Mouse (Mus musculus): Measurements from ENCODE around the gene Ipo8. TPM values are rescaled to one million over a fixed set of nuclear protein-coding genes. Genes with fewer than 3 reads are reported as not detected.

Gene Ipo8
- 27.4 and 32.3 TPM in 2 replicates for polyA plus RNA-seq (2014; fragmentation: Nextera tagmentation; extraction: Ambion mirVana)

- H3K4me3 ChIP-seq (ENCODE audit: low read depth, low read length): peak within 1 kb of the TSS; percentile 89
- H3K9me3 ChIP-seq (ENCODE audit: control insufficient read depth, low read length): no peaks in the 10 kb centered on the region
- H3K4me1 ChIP-seq (ENCODE audit: control insufficient read depth, insufficient read depth, low read length): 0 out of 2 replicates have a peak, but pooled peaks cover 2% of the 10 kb centered on the region
- no peaks in the 10 kb centered on the region for H3K27me3 ChIP-seq (ENCODE audit: control insufficient read depth, insufficient read depth, low read length)
- H3K27ac ChIP-seq (replicated peaks; ENCODE audit: low read depth, low read length): peak within 1 kb of the TSS; percentile 42; the same call in 1 of the 2 replicates
- under 1% methylated on average over 47 of the region's 47 CpGs for WGBS
- H3K4me2 ChIP-seq (ENCODE audit: low read depth, severe bottlenecking): peak within 1 kb of the TSS; percentile 88
- peak within 1 kb of the TSS; percentile 70 for H3K9ac ChIP-seq (ENCODE audit: low read length)
- DNase-seq (ENCODE audit: low spot score) (peak; percentile 93), ATAC-seq (ENCODE audit: insufficient number of reproducible peaks, low FRiP score, low TSS enrichment, low read depth) (peak; percentile 96)
- H3K36me3 ChIP-seq (ENCODE audit: control insufficient read depth, insufficient read depth, low read length): no peaks in the 10 kb centered on the region
Observed at GRCm38 (mm10) chr6:148830748-148831727, at the start of gene Ipo8. Gene Ipo8 (minus strand): TSS chr6:148831467.

GRCm38 (mm10) chr6:148873911-148874310, 42.6 kb upstream of the Ipo8 start:
- no peaks in the 10 kb centered on the region for H3K36me3 ChIP-seq (ENCODE audit: control insufficient read depth, insufficient read depth, low read length)
- no peak overlapping the region for H3K9ac ChIP-seq (ENCODE audit: low read length)
- H3K4me3 ChIP-seq (ENCODE audit: low read depth, low read length): no peak overlapping the region
- ATAC-seq (ENCODE audit: insufficient number of reproducible peaks, low FRiP score, low TSS enrichment, low read depth) (no peak), DNase-seq (ENCODE audit: low spot score) (no peak)
- no peak overlapping the region for H3K27ac ChIP-seq (replicated peaks; ENCODE audit: low read depth, low read length)
- H3K4me2 ChIP-seq (ENCODE audit: low read depth, severe bottlenecking): no peak overlapping the region
- no peaks in the 10 kb centered on the region for H3K9me3 ChIP-seq (ENCODE audit: control insufficient read depth, low read length)
- H3K27me3 ChIP-seq (ENCODE audit: control insufficient read depth, insufficient read depth, low read length): no peaks in the 10 kb centered on the region
- H3K4me1 ChIP-seq (ENCODE audit: control insufficient read depth, insufficient read depth, low read length): no peaks in the 10 kb centered on the region
- WGBS: 100% methylated on average over 1 of the region's 1 CpGs

- Histone ChIP-seq H3K4me1 (ENCODE audit: control insufficient read depth, insufficient read depth, low read length) (no peaks in the 10 kb centered on the region), H3K4me2 (ENCODE audit: low read depth, severe bottlenecking) (no peak overlapping the region), H3K9ac (ENCODE audit: low read length) (no peak overlapping the region), H3K27ac (replicated peaks; ENCODE audit: low read depth, low read length) (no peak overlapping the region), H3K4me3 (ENCODE audit: low read depth, low read length) (no peak overlapping the region), H3K36me3 (ENCODE audit: control insufficient read depth, insufficient read depth, low read length) (no peaks in the 10 kb centered on the region; the same call in 1 of the 2 replicates), H3K27me3 (ENCODE audit: control insufficient read depth, insufficient read depth, low read length) (no peaks in the 10 kb centered on the region), H3K9me3 (ENCODE audit: control insufficient read depth, low read length) (no peaks in the 10 kb centered on the region)
- no peak for DNase-seq (ENCODE audit: low spot score)
- ATAC-seq (ENCODE audit: insufficient number of reproducible peaks, low FRiP score, low TSS enrichment, low read depth): no peak
Observed at GRCm38 (mm10) chr6:148845629-148846028, 14.4 kb upstream of the Ipo8 start.

DNA sequence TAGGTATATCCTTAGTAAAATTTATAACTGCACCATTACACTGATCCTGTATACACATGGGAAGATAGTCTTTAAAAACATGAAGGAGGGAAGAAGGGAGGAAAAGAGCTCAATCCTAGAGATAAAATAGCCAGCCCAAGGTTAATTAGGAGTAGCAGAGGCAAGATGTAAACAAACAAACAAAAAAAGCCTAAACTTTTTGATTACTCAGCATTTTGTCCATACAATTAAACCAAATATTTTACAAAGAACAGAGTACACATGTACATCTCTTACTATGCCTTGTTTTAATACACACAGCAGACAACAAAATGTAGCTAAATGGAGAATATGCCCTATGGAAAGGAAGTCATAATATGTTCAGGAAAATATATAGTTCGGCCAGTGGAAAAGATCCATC, 10.5 kb upstream of the Ipo8 start:
- Histone ChIP-seq H3K4me1 (ENCODE audit: control insufficient read depth, insufficient read depth, low read length) (no peaks in the 10 kb centered on the region), H3K9me3 (ENCODE audit: control insufficient read depth, low read length) (no peaks in the 10 kb centered on the region), H3K27me3 (ENCODE audit: control insufficient read depth, insufficient read depth, low read length) (no peaks in the 10 kb centered on the region), H3K27ac (replicated peaks; ENCODE audit: low read depth, low read length) (no peak overlapping the region), H3K36me3 (ENCODE audit: control insufficient read depth, insufficient read depth, low read length) (no peaks in the 10 kb centered on the region; the same call in 1 of the 2 replicates), H3K9ac (ENCODE audit: low read length) (no peak overlapping the region), H3K4me2 (ENCODE audit: low read depth, severe bottlenecking) (no peak overlapping the region), H3K4me3 (ENCODE audit: low read depth, low read length) (no peak overlapping the region)
- ATAC-seq (ENCODE audit: insufficient number of reproducible peaks, low FRiP score, low TSS enrichment, low read depth): no peak
- 92% methylated on average over 1 of the region's 1 CpGs for WGBS
- no peak for DNase-seq (ENCODE audit: low spot score)

DNA sequence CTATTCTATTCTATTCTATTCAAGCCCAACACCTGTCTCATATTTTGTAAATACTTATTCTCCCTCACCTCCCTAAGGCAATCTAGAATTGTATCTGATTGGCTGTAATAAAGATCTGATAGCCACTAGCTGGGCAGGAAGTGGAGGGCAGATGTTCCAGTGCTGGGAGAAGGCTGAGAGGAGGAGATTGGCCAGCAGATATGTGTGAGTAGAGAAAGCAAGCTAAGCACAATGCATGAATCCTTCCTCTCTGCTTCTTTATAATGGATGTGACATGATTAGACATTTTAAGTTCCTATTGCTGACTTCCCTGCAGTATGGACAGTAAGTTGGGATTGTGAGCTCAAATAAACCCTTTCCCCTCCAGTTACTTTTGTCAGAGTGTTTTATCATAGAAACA, 7.2 kb upstream of the Ipo8 start:
- no peak overlapping the region for H3K9ac ChIP-seq (ENCODE audit: low read length)
- no peak overlapping the region for H3K4me2 ChIP-seq (ENCODE audit: low read depth, severe bottlenecking)
- ATAC-seq (ENCODE audit: insufficient number of reproducible peaks, low FRiP score, low TSS enrichment, low read depth): no peak
- H3K4me1 ChIP-seq (ENCODE audit: control insufficient read depth, insufficient read depth, low read length): no peaks in the 10 kb centered on the region
- no peaks in the 10 kb centered on the region for H3K27me3 ChIP-seq (ENCODE audit: control insufficient read depth, insufficient read depth, low read length)
- H3K27ac ChIP-seq (replicated peaks; ENCODE audit: low read depth, low read length): no peak overlapping the region
- no peak for DNase-seq (ENCODE audit: low spot score)
- H3K4me3 ChIP-seq (ENCODE audit: low read depth, low read length): no peak overlapping the region
- no peaks in the 10 kb centered on the region for H3K9me3 ChIP-seq (ENCODE audit: control insufficient read depth, low read length)
- H3K36me3 ChIP-seq (ENCODE audit: control insufficient read depth, insufficient read depth, low read length): no peaks in the 10 kb centered on the region; the same call in 1 of the 2 replicates

- Histone ChIP-seq H3K27me3 (ENCODE audit: control insufficient read depth, insufficient read depth, low read length) (no peaks in the 10 kb centered on the region), H3K27ac (replicated peaks; ENCODE audit: low read depth, low read length) (no peak overlapping the region), H3K9me3 (ENCODE audit: control insufficient read depth, low read length) (no peaks in the 10 kb centered on the region), H3K4me3 (ENCODE audit: low read depth, low read length) (peak overlapping the region; percentile 89), H3K4me2 (ENCODE audit: low read depth, severe bottlenecking) (peak overlapping the region; percentile 30; the same call in 1 of the 2 replicates), H3K36me3 (ENCODE audit: control insufficient read depth, insufficient read depth, low read length) (no peaks in the 10 kb centered on the region), H3K4me1 (ENCODE audit: control insufficient read depth, insufficient read depth, low read length) (0 out of 2 replicates have a peak, but pooled peaks cover 2% of the 10 kb centered on the region), H3K9ac (ENCODE audit: low read length) (peak overlapping the region; percentile 70; the same call in 1 of the 2 replicates)
- no peak for ATAC-seq (ENCODE audit: insufficient number of reproducible peaks, low FRiP score, low TSS enrichment, low read depth)
- DNase-seq (ENCODE audit: low spot score): no peak
- WGBS: 29% methylated on average over 3 of the region's 3 CpGs
Observed at GRCm38 (mm10) chr6:148831728-148832121, 458 bp upstream of the Ipo8 start.

- no peaks in the 10 kb centered on the region for H3K36me3 ChIP-seq (ENCODE audit: control insufficient read depth, insufficient read depth, low read length)
- H3K9me3 ChIP-seq (ENCODE audit: control insufficient read depth, low read length): no peaks in the 10 kb centered on the region
- H3K4me3 ChIP-seq (ENCODE audit: low read depth, low read length): peak overlapping the region; percentile 89
- no peak overlapping the region; the same call in 1 of the 2 replicates for H3K27ac ChIP-seq (replicated peaks; ENCODE audit: low read depth, low read length)
- H3K9ac ChIP-seq (ENCODE audit: low read length): peak overlapping the region; percentile 70
- 0 out of 2 replicates have a peak, but pooled peaks cover 2% of the 10 kb centered on the region for H3K4me1 ChIP-seq (ENCODE audit: control insufficient read depth, insufficient read depth, low read length)
- H3K4me2 ChIP-seq (ENCODE audit: low read depth, severe bottlenecking): peak overlapping the region; percentile 88
- no peak for DNase-seq (ENCODE audit: low spot score)
- no peak for ATAC-seq (ENCODE audit: insufficient number of reproducible peaks, low FRiP score, low TSS enrichment, low read depth)
- no peaks in the 10 kb centered on the region for H3K27me3 ChIP-seq (ENCODE audit: control insufficient read depth, insufficient read depth, low read length)
- WGBS: 10% methylated on average over 3 of the region's 3 CpGs
Observed at GRCm38 (mm10) chr6:148830355-148830747, 916 bp downstream of the Ipo8 start.

DNA sequence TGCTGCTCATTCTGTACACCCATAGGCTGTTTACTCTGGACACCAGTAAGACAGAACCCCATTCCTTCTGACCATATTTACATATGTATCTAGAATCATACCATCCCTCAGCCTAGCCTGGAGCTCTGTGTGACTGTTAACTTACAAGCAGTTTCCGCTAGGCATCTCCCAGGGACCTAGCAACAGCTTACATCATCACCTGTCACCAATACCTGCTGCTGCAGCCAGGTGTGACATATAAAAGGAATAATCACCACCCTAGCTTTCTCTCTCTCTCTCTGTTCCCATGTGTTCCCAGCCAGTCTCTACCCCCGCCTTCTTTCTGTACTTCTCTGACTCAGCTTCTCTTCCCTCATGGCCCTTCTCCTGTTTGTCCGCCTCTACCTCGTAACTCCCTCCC, 5.1 kb downstream of the Ipo8 start:
- ATAC-seq (ENCODE audit: insufficient number of reproducible peaks, low FRiP score, low TSS enrichment, low read depth): no peak
- H3K9ac ChIP-seq (ENCODE audit: low read length): no peak overlapping the region
- H3K27me3 ChIP-seq (ENCODE audit: control insufficient read depth, insufficient read depth, low read length): no peaks in the 10 kb centered on the region
- H3K4me2 ChIP-seq (ENCODE audit: low read depth, severe bottlenecking): no peak overlapping the region
- H3K4me3 ChIP-seq (ENCODE audit: low read depth, low read length): no peak overlapping the region
- no peak overlapping the region for H3K27ac ChIP-seq (replicated peaks; ENCODE audit: low read depth, low read length)
- DNase-seq (ENCODE audit: low spot score): no peak
- H3K9me3 ChIP-seq (ENCODE audit: control insufficient read depth, low read length): no peaks in the 10 kb centered on the region
- H3K36me3 ChIP-seq (ENCODE audit: control insufficient read depth, insufficient read depth, low read length): peaks cover 4% of the 10 kb centered on the region
- 0 out of 2 replicates have a peak, but pooled peaks cover 2% of the 10 kb centered on the region for H3K4me1 ChIP-seq (ENCODE audit: control insufficient read depth, insufficient read depth, low read length)
- WGBS: 82% methylated on average over 4 of the region's 4 CpGs

Measured in limb, embryonic 11.5 days (tissue).